Mouse (Mus musculus) right cerebral cortex, adult 18-20 months (tissue): Measurements from ENCODE around the gene Tex21.
"Not testable (repeated sequence)": the region's sequence is repeated elsewhere in the genome, so short reads cannot be mapped to it uniquely, and the experiment has no call there.

Experiments used
- DNase-seq: peaks from one replicate; pipeline ENCODE4 v3.0.0; 2022; ENCODE audit warnings: mixed read lengths

The Tex21 gene

GRCm38 (mm10) chr12:76256114-76256843 is 9.7 kb upstream of the Tex21 start:
- no peak for DNase-seq

- no peak for DNase-seq
Observed at GRCm38 (mm10) chr12:76255499-76255875, 8.9 kb upstream of the Tex21 start.

- peak; percentile 99 for DNase-seq
Observed at GRCm38 (mm10) chr12:76254725-76255498, 8.4 kb upstream of the Tex21 start, which contains the start of gene Mthfd1. Mthfd1 (plus strand) TSS chr12:76255298.

- DNase-seq, result no peak
Observed at GRCm38 (mm10) chr12:76253991-76254390, 7.4 kb upstream of the Tex21 start.

- DNase-seq, result no peak
Observed at GRCm38 (mm10) chr12:76253591-76253990, 7.0 kb upstream of the Tex21 start.

- no peak for DNase-seq
Observed at GRCm38 (mm10) chr12:76253090-76253489, 6.5 kb upstream of the Tex21 start.

GRCm38 (mm10) chr12:76244981-76245380 is 1.6 kb downstream of the Tex21 start:
- no peak for DNase-seq

- DNase-seq, result no peak
Observed at GRCm38 (mm10) chr12:76241833-76242232, 4.7 kb downstream of the Tex21 start.

GRCm38 (mm10) chr12:76241084-76241483 is 5.5 kb downstream of the Tex21 start:
- no peak for DNase-seq

- DNase-seq, result no peak
Observed at GRCm38 (mm10) chr12:76240670-76241069, 5.9 kb downstream of the Tex21 start.

- DNase-seq, result no peak
Observed at GRCm38 (mm10) chr12:76239839-76240571, 6.5 kb downstream of the Tex21 start.

- DNase-seq, result no peak
Observed at GRCm38 (mm10) chr12:76239145-76239838, 7.3 kb downstream of the Tex21 start.

GRCm38 (mm10) chr12:76235253-76235652 is 11.3 kb downstream of the Tex21 start:
- no peak for DNase-seq

- DNase-seq, result no peak
Observed at GRCm38 (mm10) chr12:76230644-76231043, 15.9 kb downstream of the Tex21 start.

- DNase-seq, result not testable (repeated sequence)
Observed at GRCm38 (mm10) chr12:76222104-76222503, 24.4 kb downstream of the Tex21 start.

GRCm38 (mm10) chr12:76216716-76217115 is 29.8 kb downstream of the Tex21 start:
- DNase-seq, result no peak

GRCm38 (mm10) chr12:76215121-76215520 is 31.4 kb downstream of the Tex21 start:
- no peak for DNase-seq

GRCm38 (mm10) chr12:76209429-76209974 is 37.0 kb downstream of the Tex21 start:
- DNase-seq, result no peak

GRCm38 (mm10) chr12:76200326-76200725 is 46.2 kb downstream of the Tex21 start:
- no peak for DNase-seq

GRCm38 (mm10) chr12:76197071-76197470 is 49.5 kb downstream of the Tex21 start:
- no peak for DNase-seq

GRCm38 (mm10) chr12:76196709-76197054 is 49.9 kb downstream of the Tex21 start:
- peak; percentile 75 for DNase-seq

GRCm38 (mm10) chr12:76195912-76196708 is 50.4 kb downstream of the Tex21 start:
- DNase-seq, result peak; percentile 42
